Mouse (Mus musculus) erythroblast, embryonic 14.5 days (primary cell): ENCODE results near the gene Ube2n.

Experiments
- GATA1 ChIP-seq: IDR thresholded peaks from 2 replicates; pipeline ENCODE4 v1.6.1; 2012; ENCODE audit warnings: low read length, inconsistent platforms, mixed read lengths
- TAL1 ChIP-seq: IDR thresholded peaks from 3 replicates; pipeline ENCODE4 v1.6.1; 2012; ENCODE audit warnings: low read length, inconsistent platforms, mixed read lengths

GRCm38 (mm10) chr10:95471186-95471585 lies 43.8 kb upstream of the Ube2n start:
- no peak for TF ChIP-seq TAL1
- no peak for TF ChIP-seq GATA1
